Mouse (Mus musculus) liver, embryonic 11.5 days (tissue): ENCODE results near the gene Myrfl. TPM values are rescaled to one million over a fixed set of nuclear protein-coding genes. Genes with fewer than 3 reads are reported as not detected.

ENCODE experiments used
- ATAC-seq: fragments of 200-750 bp; cut with Nextera tagmentation; replicated peaks from 2 replicates; pipeline ENCODE4 v1.8.0; 2017; ENCODE audit warnings: moderate number of reproducible peaks, mild to moderate bottlenecking, moderate TSS enrichment, moderate library complexity; ENCODE audit not compliant: low FRiP score
- DNase-seq: peaks from one replicate; pipeline ENCODE4 v3.0.0-alpha.2; 2017; ENCODE audit warnings: low spot score
- H3K27ac ChIP-seq: fragments of 300-500 bp; sonication (generic); 2 replicates; pipeline ENCODE4 v1.5.1; 2014; ENCODE audit warnings: mild to moderate bottlenecking, low read depth, low read length, control low read depth
- H3K27me3 ChIP-seq: fragments of 300-500 bp; sonication (generic); replicated peaks from 2 replicates; pipeline ENCODE4 v1.6.1; 2014; ENCODE audit warnings: low read length, mixed read lengths; ENCODE audit not compliant: control insufficient read depth, insufficient read depth
- H3K36me3 ChIP-seq: fragments of 300-500 bp; sonication (generic); 2 replicates; pipeline ENCODE4 v1.6.1; 2014; ENCODE audit warnings: mild to moderate bottlenecking, low read length, moderate library complexity, mixed read lengths; ENCODE audit not compliant: control insufficient read depth, insufficient read depth
- H3K4me1 ChIP-seq: fragments of 300-500 bp; sonication (generic); replicated peaks from 2 replicates; pipeline ENCODE4 v1.6.1; 2014; ENCODE audit warnings: low read length, mixed read lengths; ENCODE audit not compliant: control insufficient read depth, insufficient read depth
- H3K4me2 ChIP-seq: fragments of 300-500 bp; sonication (generic); 2 replicates; pipeline ENCODE4 v1.6.1; 2014; ENCODE audit warnings: mild to moderate bottlenecking, control low read depth, moderate library complexity
- H3K4me3 ChIP-seq: fragments of 300-500 bp; sonication (generic); 2 replicates; pipeline ENCODE4 v1.5.1; 2014; ENCODE audit warnings: low read depth, low read length, control low read depth
- H3K9ac ChIP-seq: fragments of 300-500 bp; sonication (generic); 2 replicates; pipeline ENCODE4 v1.6.1; 2014; ENCODE audit warnings: low read depth, low read length, control low read depth
- H3K9me3 ChIP-seq: fragments of 300-500 bp; sonication (generic); 2 replicates; pipeline ENCODE4 v1.6.1; 2016; ENCODE audit warnings: low read length, inconsistent platforms, mixed read lengths; ENCODE audit not compliant: control insufficient read depth
- WGBS: fragments of 180-500 bp; shearing (Covaris S2); extraction: QIAGEN DNeasy Blood & Tissue Kit; methylation state at CpG from one replicate; pipeline ENCODE4 v1.1.7; 2014; 5-methylcytosine and 5-hydroxymethylcytosine counted together
- polyA plus RNA-seq: library from polyadenylated mRNA; unstranded; fragments of >200 nt; fragmentation: Nextera tagmentation; extraction: Ambion mirVana; gene quantifications from 2 replicates; pipeline ENCODE4 v1.2.1, GENCODE M21; 2014

Gene Myrfl
- polyA plus RNA-seq, 1 experiment from 2014 or later, result 0.16 TPM

DNA sequence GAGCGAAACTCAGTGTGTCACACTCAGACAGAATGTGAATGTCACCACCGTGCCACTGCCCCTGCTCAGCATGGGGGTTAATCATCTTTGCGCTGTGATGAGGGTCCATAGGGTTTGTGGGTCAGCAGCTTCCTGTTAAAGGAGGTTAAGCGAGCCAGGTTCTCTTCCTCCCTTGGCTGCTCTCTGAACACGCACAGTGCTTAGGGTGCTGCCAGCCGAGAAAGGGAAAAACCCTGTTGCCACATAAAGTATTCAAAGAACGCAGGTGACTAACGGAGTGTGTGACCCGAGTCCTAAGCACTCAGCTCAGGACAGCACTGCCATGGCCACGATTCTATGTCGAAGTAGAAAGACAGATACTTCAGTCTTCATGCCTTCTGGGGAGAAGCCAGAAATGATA lies 69.4 kb downstream of the Myrfl start:
- ATAC-seq (no peak), DNase-seq (no peak)
- WGBS, result 76% methylated on average over 11 of the region's 11 CpGs
- Histone ChIP-seq H3K27ac (no peak overlapping the region), H3K27me3 (no peaks in the 10 kb centered on the region), H3K4me2 (no peak overlapping the region), H3K4me3 (no peak overlapping the region), H3K9ac (no peak overlapping the region), H3K36me3 (no peaks in the 10 kb centered on the region), H3K9me3 (no peaks in the 10 kb centered on the region), H3K4me1 (no peaks in the 10 kb centered on the region; the same call in 1 of the 2 replicates)

DNA sequence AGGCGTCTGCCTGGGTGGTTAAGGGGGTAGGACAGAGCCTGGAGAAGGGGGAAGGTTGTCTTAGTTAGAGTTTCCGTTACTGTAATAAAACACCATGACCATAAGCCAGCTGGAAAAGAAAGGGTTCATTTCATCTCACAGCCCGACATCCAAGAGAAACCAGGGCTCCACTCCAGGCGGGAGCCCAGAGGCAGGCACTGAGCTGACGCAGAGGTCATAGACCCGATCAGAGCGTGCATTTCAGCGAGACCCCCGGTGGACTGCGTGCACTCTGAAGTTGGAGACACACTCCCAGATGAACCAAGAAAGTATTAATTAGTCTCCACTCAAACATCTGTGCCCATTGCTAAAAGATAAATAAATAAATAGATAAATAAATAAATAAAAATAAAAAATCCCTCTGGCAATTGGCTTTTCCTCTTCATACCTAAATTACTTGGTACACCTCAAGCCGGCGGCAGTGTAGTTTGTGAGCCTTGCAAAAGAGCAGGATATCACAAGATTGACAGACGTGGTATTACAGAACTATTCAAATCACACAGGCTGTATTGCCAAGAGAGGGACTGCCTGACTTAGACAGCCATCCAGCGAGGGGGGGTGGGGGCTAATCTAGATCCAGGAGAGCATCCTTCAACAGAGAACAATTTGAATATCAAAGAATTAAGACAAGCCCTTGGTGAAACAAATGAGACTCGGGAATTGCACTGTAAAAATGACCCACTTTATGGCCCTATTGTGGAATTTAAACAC lies 81.2 kb downstream of the Myrfl start:
- WGBS, result 62% methylated on average over 15 of the region's 15 CpGs
- no peak for DNase-seq
- H3K36me3 ChIP-seq, result no peaks in the 10 kb centered on the region
- no peak overlapping the region for H3K27ac ChIP-seq
- no peaks in the 10 kb centered on the region for H3K27me3 ChIP-seq
- no peaks in the 10 kb centered on the region for H3K4me1 ChIP-seq
- H3K4me2 ChIP-seq, result no peak overlapping the region
- H3K9ac ChIP-seq, result no peak overlapping the region
- H3K4me3 ChIP-seq, result no peak overlapping the region
- no peaks in the 10 kb centered on the region for H3K9me3 ChIP-seq
- no peak for ATAC-seq

DNA sequence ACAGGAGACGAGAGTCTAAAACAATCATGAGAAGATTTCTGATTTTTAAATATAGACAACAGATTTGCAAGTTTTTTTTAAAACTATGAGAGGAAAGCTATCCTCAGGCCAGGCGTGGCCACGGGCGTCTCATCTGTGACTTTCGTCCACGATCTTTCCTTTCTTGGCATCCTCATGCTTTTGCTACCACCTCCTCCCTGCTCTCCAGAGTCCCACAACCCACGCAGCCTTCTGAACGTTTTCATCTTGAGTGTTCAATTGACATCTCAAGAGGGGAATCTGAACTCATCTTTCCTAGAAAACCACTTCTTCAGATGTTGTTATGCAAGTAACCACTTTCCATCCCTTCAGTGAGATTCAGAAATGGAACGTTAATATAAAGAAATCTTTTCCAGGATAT lies 83.6 kb downstream of the Myrfl start:
- no peak for ATAC-seq
- no peak overlapping the region for H3K9ac ChIP-seq

DNA sequence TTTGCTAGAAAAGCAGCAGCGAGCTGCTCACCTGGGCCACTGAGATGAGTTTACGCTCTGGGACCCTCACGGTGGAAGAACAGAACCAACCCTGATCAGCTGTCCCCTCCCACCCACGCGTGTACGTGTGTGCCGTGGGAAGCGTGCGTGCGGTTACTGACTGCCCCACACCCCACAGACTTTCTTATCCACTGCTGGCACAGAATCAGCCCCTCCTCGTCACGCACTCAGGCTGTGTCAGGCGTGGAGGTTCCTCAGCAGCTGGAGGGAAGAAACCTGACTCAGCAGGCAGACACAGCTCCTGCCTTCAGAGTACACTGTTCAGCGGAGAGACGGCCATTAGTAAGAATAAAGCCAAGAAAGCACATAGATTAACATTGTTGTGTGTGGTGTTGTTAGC lies 86.0 kb downstream of the Myrfl start:
- WGBS, result 86% methylated on average over 15 of the region's 15 CpGs
- no peak overlapping the region for H3K4me2 ChIP-seq
- H3K9ac ChIP-seq, result no peak overlapping the region
- no peak overlapping the region for H3K4me3 ChIP-seq
- no peak overlapping the region for H3K27ac ChIP-seq
- ATAC-seq (no peak; the same call in 1 of the 2 replicates), DNase-seq (no peak)
- no peaks in the 10 kb centered on the region for H3K4me1 ChIP-seq
- H3K9me3 ChIP-seq, result no peaks in the 10 kb centered on the region
- no peaks in the 10 kb centered on the region for H3K27me3 ChIP-seq
- no peaks in the 10 kb centered on the region for H3K36me3 ChIP-seq

More for the DNA sequence above, 83.6 kb downstream of the Myrfl start:
- Histone ChIP-seq H3K36me3 (no peaks in the 10 kb centered on the region), H3K27me3 (no peaks in the 10 kb centered on the region), H3K4me1 (no peaks in the 10 kb centered on the region), H3K9me3 (no peaks in the 10 kb centered on the region), H3K4me2 (no peak overlapping the region), H3K4me3 (no peak overlapping the region), H3K27ac (no peak overlapping the region)
- DNase-seq, result no peak
- WGBS, result 83% methylated on average over 9 of the region's 9 CpGs

DNA sequence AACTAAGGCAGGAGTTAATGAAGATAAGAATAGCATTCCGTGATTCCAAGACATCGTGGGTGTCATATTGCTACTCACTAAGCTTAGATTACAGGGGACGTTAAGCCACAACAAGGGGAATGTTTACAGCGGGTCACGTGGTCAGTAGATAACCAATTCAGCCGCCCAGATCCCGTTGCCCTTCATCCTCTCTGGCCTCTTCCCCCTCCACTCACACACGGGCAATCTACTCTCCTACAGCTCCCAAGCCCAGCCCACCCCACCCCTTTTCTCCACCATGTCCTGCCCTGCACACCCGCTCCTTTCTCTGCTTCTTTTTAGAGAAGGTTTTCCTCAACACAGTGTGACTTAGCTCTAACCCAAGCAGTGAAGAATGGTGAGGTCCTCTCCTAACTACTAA lies 87.3 kb downstream of the Myrfl start:
- 55% methylated on average over 9 of the region's 9 CpGs for WGBS
- Histone ChIP-seq H3K4me3 (no peak overlapping the region), H3K27me3 (no peaks in the 10 kb centered on the region), H3K9me3 (no peaks in the 10 kb centered on the region), H3K27ac (no peak overlapping the region), H3K9ac (no peak overlapping the region), H3K4me2 (no peak overlapping the region), H3K36me3 (no peaks in the 10 kb centered on the region), H3K4me1 (no peaks in the 10 kb centered on the region)
- ATAC-seq, result no peak
- DNase-seq, result no peak

DNA sequence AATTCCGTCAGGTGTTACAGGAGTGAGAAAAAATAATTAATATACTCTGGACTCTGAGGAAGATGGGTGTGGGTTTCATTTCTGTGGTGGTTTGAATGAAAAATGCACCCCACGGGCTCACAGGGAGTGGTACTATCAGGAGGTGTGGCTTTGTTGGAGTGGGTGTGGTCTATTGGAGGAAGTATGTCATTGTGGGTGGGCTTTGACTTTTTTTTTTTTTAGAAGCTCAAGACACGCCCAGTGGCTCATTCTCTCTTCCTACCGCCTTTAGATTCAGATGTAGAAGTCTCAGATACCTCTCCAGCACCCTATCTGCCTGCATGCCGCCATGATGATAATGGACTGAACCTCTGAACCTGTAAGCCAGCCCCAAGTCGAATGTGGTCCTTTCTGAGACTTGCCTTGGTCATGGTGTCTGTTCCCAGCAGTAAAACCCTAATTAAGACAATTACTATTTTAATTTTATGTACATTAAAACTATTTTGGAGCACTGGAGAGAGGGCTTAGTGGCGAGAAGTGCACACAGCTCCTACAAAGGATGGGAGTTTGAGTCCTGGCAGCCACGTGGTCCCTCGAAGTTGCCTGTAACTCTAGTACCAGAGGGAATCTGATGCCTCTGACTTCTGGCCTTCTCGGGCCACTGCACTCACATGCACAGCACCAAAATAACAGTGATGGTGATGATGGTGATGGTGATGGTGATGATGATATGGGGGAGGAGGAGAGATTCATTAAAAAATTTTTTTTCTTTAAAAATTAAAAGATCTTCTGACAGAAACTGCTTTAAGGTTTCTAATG lies 88.0 kb downstream of the Myrfl start:
- no peak for ATAC-seq

DNA sequence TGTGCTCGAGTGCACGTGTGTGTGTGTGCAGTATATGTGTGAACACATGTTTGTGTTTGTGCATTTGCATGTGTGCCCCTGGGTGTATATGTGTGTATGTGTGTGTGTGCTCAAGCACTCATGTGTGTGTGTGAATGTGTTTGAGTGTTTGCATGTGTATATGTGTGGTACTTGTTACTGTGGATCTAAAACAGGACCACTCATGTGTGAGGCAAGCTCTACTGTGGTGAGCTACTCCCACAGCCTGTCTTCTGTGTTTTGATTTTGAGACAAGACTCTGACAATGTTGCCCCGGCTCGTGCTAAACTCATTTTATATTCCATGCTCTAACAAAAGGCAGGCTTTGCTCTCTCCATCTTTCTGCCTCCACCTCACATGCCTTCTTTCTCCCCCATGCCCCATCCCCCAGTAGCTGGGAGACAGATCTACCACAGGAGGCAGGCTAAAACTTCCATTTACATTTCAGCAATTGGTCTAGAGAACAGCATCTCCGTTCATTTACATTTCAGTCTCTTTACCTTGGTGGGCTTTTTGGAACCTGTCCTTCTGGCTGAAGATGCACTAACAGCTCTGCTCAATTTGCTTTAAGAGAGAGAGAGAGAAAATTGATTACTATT lies 94.4 kb downstream of the Myrfl start:
- Histone ChIP-seq H3K4me3 (no peak overlapping the region), H3K36me3 (no peaks in the 10 kb centered on the region), H3K4me1 (no peaks in the 10 kb centered on the region), H3K27me3 (no peaks in the 10 kb centered on the region), H3K27ac (no peak overlapping the region), H3K9ac (no peak overlapping the region), H3K9me3 (no peaks in the 10 kb centered on the region), H3K4me2 (no peak overlapping the region)
- ATAC-seq (no peak), DNase-seq (no peak)
- 64% methylated on average over 5 of the region's 5 CpGs for WGBS

More for the DNA sequence above, 88.0 kb downstream of the Myrfl start:
- H3K4me2 ChIP-seq, result no peak overlapping the region
- H3K4me1 ChIP-seq, result no peaks in the 10 kb centered on the region
- 85% methylated on average over 10 of the region's 10 CpGs for WGBS
- H3K9ac ChIP-seq, result no peak overlapping the region
- H3K9me3 ChIP-seq, result no peaks in the 10 kb centered on the region
- H3K4me3 ChIP-seq, result no peak overlapping the region
- no peak for DNase-seq
- no peaks in the 10 kb centered on the region for H3K27me3 ChIP-seq
- H3K27ac ChIP-seq, result no peak overlapping the region
- no peaks in the 10 kb centered on the region for H3K36me3 ChIP-seq

DNA sequence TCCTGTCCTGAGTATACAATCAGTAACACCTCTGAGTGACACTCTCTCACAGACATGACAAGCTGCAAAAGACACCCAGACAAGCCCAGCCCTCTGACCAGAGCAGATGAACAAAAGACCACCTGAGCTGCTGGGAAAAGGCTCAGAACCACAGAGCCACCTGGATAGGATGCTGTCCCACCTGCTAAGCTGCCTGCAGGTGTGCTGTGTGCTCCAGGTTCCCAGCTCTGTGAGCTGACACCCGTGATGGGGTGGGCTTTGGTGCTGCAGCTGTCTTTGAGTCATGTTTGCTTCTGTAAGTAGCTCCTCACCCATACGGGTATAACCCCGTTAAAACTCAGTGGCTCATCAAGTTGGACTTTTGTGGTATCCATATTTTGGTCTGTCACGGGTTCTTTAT lies 95.4 kb downstream of the Myrfl start:
- no peak overlapping the region for H3K4me3 ChIP-seq
- 55% methylated on average over 4 of the region's 4 CpGs for WGBS
- H3K4me1 ChIP-seq, result no peaks in the 10 kb centered on the region
- H3K9ac ChIP-seq, result no peak overlapping the region
- ATAC-seq, result no peak
- H3K4me2 ChIP-seq, result no peak overlapping the region
- no peaks in the 10 kb centered on the region for H3K36me3 ChIP-seq
- H3K27me3 ChIP-seq, result no peaks in the 10 kb centered on the region
- H3K9me3 ChIP-seq, result no peaks in the 10 kb centered on the region
- DNase-seq, result no peak
- no peak overlapping the region for H3K27ac ChIP-seq
